Mouse (Mus musculus): ENCODE results near the gene Cdc14a. TPM values are rescaled to one million over a fixed set of nuclear protein-coding genes. Genes with fewer than 3 reads are reported as not detected.

The Cdc14a gene
- polyA plus RNA-seq, 2 experiments, result 1.3 to 1.8 TPM

DNA sequence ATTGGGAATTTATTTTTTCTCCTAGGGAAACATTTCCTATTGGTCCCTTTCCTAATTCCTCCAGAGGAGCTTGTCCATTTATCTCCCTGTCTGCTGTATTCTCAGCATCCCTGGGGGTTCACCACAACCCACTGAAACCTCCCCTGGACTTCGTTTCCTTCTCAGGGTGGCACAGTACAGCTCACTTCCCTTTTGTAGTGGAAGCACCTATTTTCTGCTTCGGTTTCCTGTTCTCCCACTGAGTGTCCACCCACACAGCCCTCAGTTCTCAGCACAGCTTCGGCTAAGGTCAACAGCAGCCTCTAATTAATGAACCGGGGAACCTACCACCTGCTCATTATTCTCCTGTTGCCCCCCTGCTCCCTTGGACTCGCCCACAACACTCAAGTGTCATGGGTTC is 167.7 kb downstream of the Cdc14a start:
- WGBS (ENCODE audit: insufficient replicate concordance), result 17% methylated on average over 5 of the region's 5 CpGs
- H3K9ac ChIP-seq (replicated peaks), result no peak overlapping the region

GRCm38 (mm10) chr3:116253077-116253531 is 170.7 kb downstream of the Cdc14a start, which contains the start of gene Gpr88:
Gene Gpr88, minus strand, starts transcription at chr3:116253503.
- H3K9ac ChIP-seq (replicated peaks), result no peak within 1 kb of the TSS
- 11% methylated on average over 9 of the region's 9 CpGs for WGBS (ENCODE audit: insufficient replicate concordance)
- no peaks in the 10 kb centered on the region for H3K4me1 ChIP-seq (replicated peaks; ENCODE audit: control insufficient read depth in 2 of 2, insufficient read depth in 2 of 2, low read length in 1 of 2)
- H3K9me3 ChIP-seq (ENCODE audit: control insufficient read depth, low read length), result no peaks in the 10 kb centered on the region
- no peak for TF ChIP-seq CTCF (IDR thresholded peaks at IDR 0.05; ENCODE audit: low read depth)
- no peak for TF ChIP-seq EP300 (IDR thresholded peaks at IDR 0.05; ENCODE audit: low read depth)
- H3K4me2 ChIP-seq (ENCODE audit: low read depth), result peak within 1 kb of the TSS; percentile 58
- peak within 1 kb of the TSS; percentile 20 to 40; a peak in 3 of 4 replicates for H3K4me3 ChIP-seq (ENCODE audit: insufficient read depth in 1 of 2, low read depth in 2 of 2, low read length in 2 of 2)
- peaks cover 35% of the 10 kb centered on the region for H3K27me3 ChIP-seq (ENCODE audit: control insufficient read depth, insufficient read depth, low read length)
- ATAC-seq (ENCODE audit: insufficient read depth) (no peak), DNase-seq (ENCODE audit: low read depth in 3 of 3, low spot score in 3 of 3) (no peak)
- H3K27ac ChIP-seq, result no peak within 1 kb of the TSS
- H3K36me3 ChIP-seq (replicated peaks; ENCODE audit: control insufficient read depth, insufficient read depth, low read depth), result no peaks in the 10 kb centered on the region

More for the DNA sequence above, 167.7 kb downstream of the Cdc14a start:
- peaks cover 25% of the 10 kb centered on the region for H3K27me3 ChIP-seq (ENCODE audit: control insufficient read depth, insufficient read depth, low read length)
- H3K9me3 ChIP-seq (ENCODE audit: control insufficient read depth, low read length), result no peaks in the 10 kb centered on the region
- ATAC-seq (ENCODE audit: insufficient read depth), result no peak
- H3K27ac ChIP-seq, result no peak overlapping the region
- H3K4me1 ChIP-seq (replicated peaks; ENCODE audit: control insufficient read depth in 2 of 2, insufficient read depth in 2 of 2, low read length in 1 of 2), result no peaks in the 10 kb centered on the region
- DNase-seq (ENCODE audit: low read depth in 3 of 3, low spot score in 3 of 3), result no peak
- H3K36me3 ChIP-seq (replicated peaks; ENCODE audit: control insufficient read depth, insufficient read depth, low read depth), result no peaks in the 10 kb centered on the region
- H3K4me3 ChIP-seq (ENCODE audit: insufficient read depth in 1 of 2, low read depth in 2 of 2, low read length in 2 of 2), result no peak overlapping the region
- H3K4me2 ChIP-seq (ENCODE audit: low read depth), result no peak overlapping the region
- TF ChIP-seq CTCF (IDR thresholded peaks at IDR 0.05; ENCODE audit: low read depth) (no peak), EP300 (IDR thresholded peaks at IDR 0.05; ENCODE audit: low read depth) (no peak)

GRCm38 (mm10) chr3:116252255-116253040 is 171.4 kb downstream of the Cdc14a start:
- Histone ChIP-seq H3K4me1 (replicated peaks; ENCODE audit: control insufficient read depth in 2 of 2, insufficient read depth in 2 of 2, low read length in 1 of 2) (no peaks in the 10 kb centered on the region), H3K9me3 (ENCODE audit: control insufficient read depth, low read length) (no peaks in the 10 kb centered on the region), H3K4me3 (ENCODE audit: insufficient read depth in 1 of 2, low read depth in 2 of 2, low read length in 2 of 2) (peak overlapping the region; percentile 20 to 40; a peak in 3 of 4 replicates), H3K36me3 (replicated peaks; ENCODE audit: control insufficient read depth, insufficient read depth, low read depth) (no peaks in the 10 kb centered on the region), H3K4me2 (ENCODE audit: low read depth) (peak overlapping the region; percentile 58), H3K9ac (replicated peaks) (no peak overlapping the region), H3K27me3 (ENCODE audit: control insufficient read depth, insufficient read depth, low read length) (peaks cover 35% of the 10 kb centered on the region), H3K27ac (no peak overlapping the region)
- ATAC-seq (ENCODE audit: insufficient read depth), result no peak
- WGBS (ENCODE audit: insufficient replicate concordance), result 1% methylated on average over 48 of the region's 48 CpGs
- DNase-seq (ENCODE audit: low read depth in 3 of 3, low spot score in 3 of 3), result no peak
- TF ChIP-seq CTCF (IDR thresholded peaks at IDR 0.05; ENCODE audit: low read depth) (no peak), EP300 (IDR thresholded peaks at IDR 0.05; ENCODE audit: low read depth) (no peak)

DNA sequence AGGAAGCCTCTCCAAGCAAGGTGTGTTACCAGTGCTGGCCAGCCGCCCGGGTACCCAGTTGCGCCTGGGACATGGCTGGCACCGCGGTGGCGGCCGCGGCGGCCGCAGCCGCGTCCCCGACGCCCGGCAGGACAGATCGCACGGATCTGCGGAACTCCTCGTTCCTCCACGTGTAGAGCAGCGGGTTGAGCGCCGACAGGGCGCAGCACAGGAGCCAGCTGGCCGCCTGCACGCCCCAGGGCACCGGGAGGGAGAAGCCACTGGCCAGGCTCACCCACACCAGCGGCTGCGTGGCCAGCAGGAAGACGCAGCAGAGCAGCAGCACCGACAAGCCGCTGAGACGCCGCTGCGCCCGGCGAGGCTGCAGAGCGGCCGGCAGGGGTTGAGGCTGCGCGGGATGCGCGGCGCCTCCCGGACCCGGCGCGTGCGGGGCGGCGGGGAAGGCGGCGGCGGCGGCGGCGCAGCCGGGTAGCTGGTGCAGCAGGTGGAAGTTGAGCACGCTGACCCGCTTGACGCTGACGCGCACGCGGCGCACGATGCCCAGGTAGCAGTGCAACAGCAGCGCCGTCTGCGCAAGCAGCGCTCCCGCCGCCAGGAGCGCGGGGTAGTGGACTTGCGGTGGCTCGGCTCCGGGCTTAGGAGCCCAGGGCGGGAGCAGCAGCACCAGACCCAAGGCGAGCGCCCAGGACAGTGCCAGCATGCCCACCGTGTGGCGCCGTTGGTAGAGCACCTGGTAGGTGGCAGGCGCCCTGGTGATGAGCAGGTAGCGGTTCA is 172.2 kb downstream of the Cdc14a start:
- Histone ChIP-seq H3K36me3 (replicated peaks; ENCODE audit: control insufficient read depth, insufficient read depth, low read depth) (no peaks in the 10 kb centered on the region), H3K4me1 (replicated peaks; ENCODE audit: control insufficient read depth in 2 of 2, insufficient read depth in 2 of 2, low read length in 1 of 2) (no peaks in the 10 kb centered on the region), H3K4me3 (ENCODE audit: insufficient read depth in 1 of 2, low read depth in 2 of 2, low read length in 2 of 2) (peak overlapping the region; percentile 20 to 40), H3K27me3 (ENCODE audit: control insufficient read depth, insufficient read depth, low read length) (peaks cover 35% of the 10 kb centered on the region), H3K4me2 (ENCODE audit: low read depth) (peak overlapping the region; percentile 58), H3K9ac (replicated peaks) (no peak overlapping the region), H3K9me3 (ENCODE audit: control insufficient read depth, low read length) (no peaks in the 10 kb centered on the region), H3K27ac (no peak overlapping the region)
- no peak for DNase-seq (ENCODE audit: low read depth in 3 of 3, low spot score in 3 of 3)
- WGBS (ENCODE audit: insufficient replicate concordance), result 2% methylated on average over 86 of the region's 86 CpGs
- ATAC-seq (ENCODE audit: insufficient read depth), result no peak
- no peak for TF ChIP-seq CTCF (IDR thresholded peaks at IDR 0.05; ENCODE audit: low read depth)
- TF ChIP-seq EP300 (IDR thresholded peaks at IDR 0.05; ENCODE audit: low read depth), result no peak

GRCm38 (mm10) chr3:116249026-116249425 is 174.8 kb downstream of the Cdc14a start:
- WGBS (ENCODE audit: insufficient replicate concordance), result 59% methylated on average over 2 of the region's 2 CpGs
- Histone ChIP-seq H3K36me3 (replicated peaks; ENCODE audit: control insufficient read depth, insufficient read depth, low read depth) (no peaks in the 10 kb centered on the region), H3K4me3 (ENCODE audit: insufficient read depth in 1 of 2, low read depth in 2 of 2, low read length in 2 of 2) (no peak overlapping the region), H3K9me3 (ENCODE audit: control insufficient read depth, low read length) (no peaks in the 10 kb centered on the region), H3K27ac (no peak overlapping the region), H3K9ac (replicated peaks) (no peak overlapping the region), H3K27me3 (ENCODE audit: control insufficient read depth, insufficient read depth, low read length) (peaks cover 33% of the 10 kb centered on the region), H3K4me2 (ENCODE audit: low read depth) (no peak overlapping the region), H3K4me1 (replicated peaks; ENCODE audit: control insufficient read depth in 2 of 2, insufficient read depth in 2 of 2, low read length in 1 of 2) (no peaks in the 10 kb centered on the region)
- DNase-seq (ENCODE audit: low read depth in 3 of 3, low spot score in 3 of 3) (no peak), ATAC-seq (ENCODE audit: insufficient read depth) (no peak)
- TF ChIP-seq EP300 (IDR thresholded peaks at IDR 0.05; ENCODE audit: low read depth) (no peak), CTCF (IDR thresholded peaks at IDR 0.05; ENCODE audit: low read depth) (no peak)

All from liver, embryonic 14.5 days (tissue).